Mouse (Mus musculus) kidney, postnatal 25 days (tissue): ENCODE data around the gene Cdc25b.
A peak's percentile ranks its signal among the peaks of the same experiment; 100 is the strongest.

Source experiments
- DNase-seq, 2 experiments: peaks; one replicate each; pipeline ENCODE4 v3.0.0; 2021; ENCODE audit warnings: mixed read lengths in 2 of 2

The Cdc25b gene

GRCm38 (mm10) chr2:131196606-131197316 lies 10.0 kb downstream of the Cdc25b start:
- DNase-seq = no peak

GRCm38 (mm10) chr2:131200710-131201109 lies 14.0 kb downstream of the Cdc25b start:
- DNase-seq = no peak

DNA sequence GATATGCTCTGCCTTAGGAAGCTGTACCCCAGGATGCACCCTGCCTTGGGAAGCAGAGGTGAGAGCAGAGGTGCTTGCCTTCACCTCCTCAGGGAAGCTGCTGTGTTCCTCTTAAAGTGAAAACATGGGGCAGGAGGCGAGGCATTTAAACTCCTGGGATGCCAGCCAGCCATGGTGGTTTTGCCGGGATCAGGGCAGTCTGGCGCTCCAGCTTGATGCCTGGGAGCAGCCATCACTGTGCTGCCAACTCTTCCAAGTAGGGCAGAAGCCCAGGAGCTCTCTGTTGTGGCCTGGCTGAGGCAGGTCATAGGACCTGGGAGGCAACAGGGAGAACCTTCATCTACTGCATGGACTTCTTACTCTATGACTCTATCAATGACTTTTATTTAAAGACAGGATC lies 14.5 kb downstream of the Cdc25b start:
- DNase-seq = no peak

- DNase-seq = no peak
Observed at GRCm38 (mm10) chr2:131203816-131204409, 17.2 kb downstream of the Cdc25b start.

GRCm38 (mm10) chr2:131204410-131204981 lies 17.7 kb downstream of the Cdc25b start:
- peak; percentile 97 to 98 for DNase-seq

DNA sequence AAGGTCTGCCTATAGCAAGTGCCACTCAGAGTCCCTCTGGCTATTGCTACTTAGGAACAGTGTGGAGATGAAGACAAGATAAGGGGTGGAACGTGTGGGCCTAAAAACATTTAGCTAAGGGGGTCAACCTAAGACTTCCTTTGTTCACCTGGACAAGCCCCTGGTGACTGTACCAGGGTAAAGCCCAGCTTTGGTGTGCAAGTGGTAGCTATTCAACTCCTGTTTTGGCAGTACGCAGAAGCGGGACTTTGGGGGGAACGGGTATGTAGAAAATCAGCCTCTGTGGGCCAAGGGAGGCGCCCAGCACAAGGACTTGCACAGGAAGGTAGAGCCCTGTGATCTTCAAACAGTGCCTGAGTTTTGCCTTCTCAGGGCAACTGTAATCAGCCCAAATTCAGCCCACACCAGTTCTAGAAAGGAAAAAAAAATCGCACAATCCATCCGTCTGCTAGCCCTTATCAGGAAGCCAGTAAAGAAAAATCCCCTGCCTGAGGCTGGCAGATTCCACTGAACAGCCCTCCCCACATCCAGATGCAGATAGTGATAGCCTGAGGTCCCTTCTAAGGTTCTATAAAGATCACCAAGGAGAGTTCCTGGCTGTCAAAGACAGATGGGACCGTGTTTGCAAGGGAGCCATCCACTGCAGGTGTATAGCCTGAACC lies 18.9 kb downstream of the Cdc25b start:
- DNase-seq = no peak

- no peak for DNase-seq
Observed at GRCm38 (mm10) chr2:131206778-131207177, 20.0 kb downstream of the Cdc25b start, which contains the start of gene Ap5s1. Gene Ap5s1, plus strand, starts transcription at chr2:131207078.

- DNase-seq = no peak
Observed at GRCm38 (mm10) chr2:131208356-131208755, 21.6 kb downstream of the Cdc25b start.

DNA sequence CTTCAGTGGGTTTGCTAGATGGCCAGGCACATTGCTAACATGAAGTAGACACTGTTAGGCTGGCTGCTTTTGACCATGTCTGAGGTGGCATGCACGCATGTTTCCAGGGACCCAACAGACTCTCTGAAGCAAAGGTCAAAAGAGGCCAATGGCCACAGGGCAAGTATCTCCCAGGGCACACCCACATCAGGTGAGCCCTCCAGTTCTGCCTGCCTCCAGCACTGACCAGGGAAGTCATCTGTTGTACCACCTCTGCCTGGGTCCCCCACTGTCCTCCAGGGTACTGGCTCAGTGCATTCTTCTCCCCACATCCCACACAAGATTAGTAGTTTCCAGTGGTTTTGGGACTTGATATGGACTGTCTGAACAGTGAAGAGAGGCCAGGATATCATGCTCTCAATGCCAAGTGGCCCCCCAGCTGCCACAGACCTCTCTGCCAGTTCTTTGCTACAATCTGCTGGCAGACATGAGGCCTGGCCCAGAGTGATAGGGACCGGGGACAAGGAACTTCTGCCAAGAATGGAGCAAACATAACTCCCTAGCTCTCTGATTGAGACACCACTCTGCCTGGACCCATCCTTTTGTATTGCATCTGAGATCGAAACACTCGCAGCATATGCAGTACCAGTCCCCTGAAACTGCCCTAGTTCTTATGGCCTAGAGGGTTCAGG lies 22.5 kb downstream of the Cdc25b start:
- peak in 1 of 2 experiments; percentile 55 for DNase-seq

GRCm38 (mm10) chr2:131209969-131210792 lies 23.4 kb downstream of the Cdc25b start:
- peak; percentile 96 to 98 for DNase-seq

DNA sequence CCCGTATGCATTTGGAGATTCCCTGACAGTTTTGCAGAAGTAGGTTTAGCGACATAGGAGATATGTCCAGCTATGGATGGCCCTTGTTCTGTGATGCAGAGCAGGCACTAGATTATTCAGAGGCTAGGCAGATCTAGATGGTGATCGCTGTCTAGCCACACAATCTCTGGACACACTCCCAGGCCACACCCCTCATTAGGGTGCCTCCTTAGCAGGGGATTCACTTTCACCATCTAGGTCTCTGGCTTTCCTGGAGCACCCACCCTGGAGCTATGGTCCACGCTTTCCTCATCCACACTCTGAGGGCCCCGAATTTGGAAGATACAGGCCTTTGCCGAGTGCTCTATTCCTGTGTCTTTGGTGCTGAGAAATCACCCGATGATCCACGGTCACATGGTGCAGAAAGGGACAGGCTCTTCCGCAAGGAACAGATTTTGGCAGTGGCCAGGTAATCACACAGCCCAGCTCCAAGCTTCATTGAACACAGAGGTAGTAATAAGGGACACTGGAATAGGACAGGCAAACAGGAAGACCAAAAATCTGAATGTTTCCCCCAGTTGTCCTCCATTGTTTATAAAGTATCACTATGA lies 24.4 kb downstream of the Cdc25b start:
- peak; percentile 39 to 63 for DNase-seq

DNA sequence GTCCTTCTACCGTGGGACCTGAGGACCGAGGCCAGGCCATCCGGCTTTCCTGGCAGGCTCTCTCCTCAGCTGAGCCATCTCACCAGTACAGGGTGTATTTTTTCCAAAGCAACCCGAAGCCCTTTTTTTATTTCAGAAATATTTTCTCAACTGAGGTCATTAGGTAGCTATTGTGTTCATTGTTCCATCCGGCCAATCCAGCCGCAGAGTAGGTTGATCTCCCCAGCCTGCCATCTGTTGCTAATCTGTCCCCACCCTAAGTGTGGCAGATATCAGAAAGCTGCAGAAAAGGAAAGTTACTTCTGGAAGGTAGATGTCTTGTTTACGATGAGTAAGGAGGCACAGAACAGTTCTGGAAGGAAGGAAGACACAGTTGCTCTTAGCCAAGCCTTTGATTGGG lies 27.0 kb downstream of the Cdc25b start:
- DNase-seq = no peak

DNA sequence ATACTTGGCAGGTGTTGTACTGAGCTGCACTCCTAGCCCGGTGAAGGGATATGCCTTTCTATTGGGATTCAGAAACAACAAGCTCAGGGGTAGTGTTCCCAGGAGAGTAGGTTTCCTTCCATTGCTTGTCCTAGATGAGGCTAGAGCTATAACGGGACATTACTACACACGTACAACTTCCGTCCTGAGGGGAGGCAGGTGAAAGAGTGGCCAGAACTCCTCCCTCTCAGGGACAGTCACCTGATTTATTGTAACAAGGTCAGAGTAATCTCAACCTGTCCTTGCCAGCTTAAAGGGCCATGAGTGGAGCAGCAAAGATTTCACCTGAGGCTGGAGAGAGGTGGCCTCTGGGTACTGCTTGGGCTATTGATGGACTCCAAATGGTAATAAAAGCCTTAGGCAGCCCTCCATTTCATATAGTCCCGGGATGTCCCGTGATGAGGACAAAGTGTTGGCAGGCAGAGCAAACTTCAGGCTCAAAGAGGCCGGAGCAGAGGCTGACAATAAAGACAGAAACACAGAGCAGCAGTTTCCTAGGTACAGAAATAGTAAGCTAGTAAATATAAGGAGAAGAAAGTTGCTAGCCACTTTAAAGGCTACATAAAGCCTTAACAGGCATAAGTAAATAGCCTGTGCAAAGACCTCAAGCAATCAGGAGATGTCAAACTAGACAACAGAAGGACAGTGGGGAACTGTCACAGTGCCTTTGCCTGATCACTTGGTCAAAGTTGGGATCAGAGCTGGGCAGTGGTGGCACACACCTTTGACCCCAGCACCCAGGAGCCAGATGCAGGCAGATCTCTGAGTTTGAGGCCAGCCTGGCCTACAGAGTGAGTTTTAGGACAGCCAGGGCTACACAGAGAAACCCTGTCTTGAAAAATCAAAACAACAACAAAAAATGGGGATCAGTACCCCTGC lies 29.5 kb downstream of the Cdc25b start:
- peak; percentile 48 to 71 for DNase-seq

DNA sequence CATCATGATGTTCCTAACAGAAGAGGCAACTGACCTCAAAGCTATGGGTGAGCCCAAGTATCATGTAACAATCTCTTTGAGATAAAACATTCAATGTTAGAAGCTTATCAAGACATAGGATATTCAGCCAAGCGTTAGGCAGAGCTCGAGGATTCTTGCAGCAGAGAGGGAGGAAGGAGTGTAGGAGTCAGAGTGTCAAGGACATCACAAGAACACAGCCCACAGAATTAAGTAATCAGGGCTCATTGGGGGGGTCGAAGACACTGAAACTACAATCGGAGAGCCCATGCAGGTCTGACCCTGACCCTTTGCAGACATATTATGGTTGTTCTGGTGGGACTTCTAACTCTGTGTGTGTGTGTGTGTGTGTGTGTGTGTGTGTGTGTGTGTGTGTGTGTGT lies 33.3 kb downstream of the Cdc25b start:
- no peak for DNase-seq

DNA sequence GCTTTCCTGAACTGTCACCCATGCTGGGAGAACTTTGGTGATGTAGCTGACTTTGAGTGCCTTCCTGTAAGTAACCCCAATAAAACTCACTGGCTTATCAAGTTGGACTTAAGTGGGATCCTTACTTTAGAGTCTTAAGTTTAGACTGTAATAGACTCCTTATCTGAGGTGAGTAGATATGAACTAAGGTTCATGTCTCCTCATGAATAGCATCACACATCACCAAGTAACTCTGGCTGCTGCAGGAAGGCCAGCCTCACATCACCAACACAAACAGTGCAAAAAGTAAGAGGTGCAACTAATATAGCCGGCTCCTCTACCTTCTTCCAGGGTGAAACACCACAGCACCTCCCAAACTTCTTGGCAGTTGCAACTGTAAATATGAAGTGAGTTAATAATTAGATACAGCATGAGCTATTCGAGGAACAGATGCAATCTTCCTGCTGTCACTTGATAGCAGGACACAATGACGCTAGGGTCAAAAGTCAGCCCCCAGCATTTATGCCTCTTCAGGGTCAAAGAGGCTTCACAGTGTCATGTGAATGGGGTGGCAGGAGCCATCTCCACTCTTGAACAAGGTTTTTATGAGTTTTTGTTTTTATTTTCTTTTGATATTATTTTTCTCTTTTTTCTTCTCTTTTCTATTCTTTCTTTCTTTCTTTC lies 35.2 kb downstream of the Cdc25b start:
- DNase-seq = no peak

- DNase-seq = peak in 1 of 2 experiments; percentile 58
Observed at GRCm38 (mm10) chr2:131222562-131222961, 35.8 kb downstream of the Cdc25b start.

- no peak for DNase-seq
Observed at GRCm38 (mm10) chr2:131223569-131223968, 36.8 kb downstream of the Cdc25b start.

DNA sequence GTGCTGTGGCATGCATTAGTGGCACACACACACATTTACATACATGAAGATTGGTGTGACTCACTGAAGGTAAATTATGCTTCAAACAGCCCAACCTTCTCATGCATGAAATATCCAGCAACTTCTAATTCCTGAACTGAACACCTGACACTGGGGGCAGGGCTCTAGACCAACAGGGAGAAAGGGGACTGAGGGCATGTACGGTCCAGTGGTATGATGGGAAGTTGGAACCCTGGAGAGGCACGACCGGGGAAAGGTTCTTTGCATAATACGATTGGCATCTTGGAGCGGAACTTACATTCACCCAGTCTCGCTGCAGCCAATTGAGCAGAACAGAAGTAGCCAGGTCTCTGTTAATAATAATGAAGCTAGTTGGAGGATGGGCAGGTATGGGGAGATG lies 38.4 kb downstream of the Cdc25b start:
- peak; percentile 68 to 91 for DNase-seq

- DNase-seq = peak; percentile 34 to 59
Observed at GRCm38 (mm10) chr2:131226669-131227068, 39.9 kb downstream of the Cdc25b start.

DNA sequence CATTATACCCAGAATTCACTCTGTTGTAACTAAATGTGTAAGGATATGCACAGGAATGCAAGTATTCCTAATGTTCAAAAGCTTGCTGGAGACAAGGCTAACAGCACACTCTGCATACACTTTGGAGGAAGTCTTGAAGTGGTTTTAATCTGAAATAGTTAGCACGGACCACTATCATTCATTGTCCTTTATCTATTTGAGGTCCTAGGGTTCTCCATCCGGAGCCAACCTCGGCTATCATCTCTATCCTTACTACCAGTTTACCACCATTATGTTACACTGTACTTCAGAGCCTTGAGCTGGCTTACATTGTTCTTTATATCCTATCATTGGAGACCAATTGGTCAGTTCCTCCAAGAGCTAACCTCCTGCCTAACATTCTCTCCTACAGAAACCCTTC lies 40.5 kb downstream of the Cdc25b start:
- DNase-seq = no peak
